Mouse (Mus musculus) CD8-positive naive resting alpha-beta T cell, adult 2 months (primary cell): ENCODE data around the gene Dynlt1f.
"Not testable (repeated sequence)": the region's sequence is repeated elsewhere in the genome, so short reads cannot be mapped to it uniquely, and the experiment has no call there.

Experiments used
- DNase-seq, 2 experiments: peaks; one replicate each; pipeline ENCODE4 v3.0.0; 2022; ENCODE audit warnings: low read depth in 2 of 2, low spot score in 2 of 2

Gene Dynlt1f

DNA sequence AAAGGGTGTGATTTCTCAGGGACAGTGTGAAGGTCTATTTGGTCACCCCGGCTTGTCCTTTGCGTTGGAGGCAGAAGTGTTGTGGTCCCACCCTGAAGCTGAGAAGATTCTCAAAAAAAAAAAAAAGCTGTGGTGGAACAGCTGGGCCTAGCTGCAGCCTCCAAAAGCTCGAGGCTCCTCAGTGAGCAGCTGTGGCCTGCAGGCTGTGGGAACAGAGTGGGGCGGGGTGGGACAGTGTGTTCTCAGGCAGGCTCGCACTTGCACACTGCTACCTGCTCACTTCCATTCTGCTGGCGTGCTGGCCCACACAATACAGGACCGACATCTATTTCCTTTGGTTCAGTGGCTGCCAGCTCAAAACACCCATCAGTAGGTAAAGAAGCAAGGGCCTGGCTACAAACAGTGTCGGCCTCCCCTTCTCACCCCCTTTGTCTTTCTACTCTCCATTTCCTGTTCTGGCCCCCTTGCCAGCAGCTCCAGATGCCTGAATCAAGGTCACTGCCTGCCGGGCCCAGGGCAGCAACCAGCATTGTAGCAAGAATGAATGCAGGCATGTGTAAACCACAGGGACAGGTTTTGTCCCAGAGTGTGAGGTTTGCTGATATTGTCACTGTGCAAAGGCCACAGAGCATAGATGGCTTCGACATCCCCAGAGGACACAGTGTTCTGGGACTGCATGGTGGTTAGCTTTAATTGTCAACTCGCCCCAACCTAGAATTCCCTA, 5.6 kb upstream of the Dynlt1f start:
- not testable (repeated sequence) for DNase-seq

GRCm38 (mm10) chr17:6660589-6660988, 4.9 kb upstream of the Dynlt1f start:
- DNase-seq = not testable (repeated sequence)

GRCm38 (mm10) chr17:6658801-6659200, 3.1 kb upstream of the Dynlt1f start, which contains the start of gene Sytl3:
Gene Sytl3, plus strand, starts transcription at chr17:6659093.
- DNase-seq = peak; percentile 83 to 86

- DNase-seq = not testable (repeated sequence)
Measured at GRCm38 (mm10) chr17:6656471-6656870, 771 bp upstream of the Dynlt1f start.

- peak in 1 of 2 experiments; percentile 50 for DNase-seq
Measured at GRCm38 (mm10) chr17:6655087-6655511, 601 bp downstream of the Dynlt1f start.

- not testable (repeated sequence) for DNase-seq
Measured at GRCm38 (mm10) chr17:6653341-6653946, 2.3 kb downstream of the Dynlt1f start.

- DNase-seq = not testable (repeated sequence)
Measured at GRCm38 (mm10) chr17:6650904-6651565, 4.7 kb downstream of the Dynlt1f start.

- DNase-seq = not testable (repeated sequence)
Measured at GRCm38 (mm10) chr17:6647452-6647851, 8.2 kb downstream of the Dynlt1f start.

DNA sequence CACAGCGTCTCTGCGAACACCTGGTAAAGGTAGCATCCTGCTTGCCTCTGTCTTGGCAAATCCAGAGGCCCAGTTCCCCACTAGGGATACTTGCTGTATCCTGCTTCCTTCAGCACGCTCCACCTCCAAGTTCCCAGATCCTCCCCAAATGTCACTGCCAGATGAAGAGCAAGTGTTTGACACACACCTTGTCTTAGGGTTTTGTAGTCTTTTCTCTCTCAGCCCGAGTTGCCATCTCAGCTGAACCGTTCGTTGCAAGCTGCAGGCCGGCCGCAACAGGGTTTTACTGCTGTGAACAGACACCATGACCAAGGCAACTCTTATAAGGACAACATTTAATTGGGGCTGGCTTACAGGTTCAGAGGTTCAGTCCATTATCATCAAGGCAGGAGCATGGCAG, 8.9 kb downstream of the Dynlt1f start:
- DNase-seq = not testable (repeated sequence)

DNA sequence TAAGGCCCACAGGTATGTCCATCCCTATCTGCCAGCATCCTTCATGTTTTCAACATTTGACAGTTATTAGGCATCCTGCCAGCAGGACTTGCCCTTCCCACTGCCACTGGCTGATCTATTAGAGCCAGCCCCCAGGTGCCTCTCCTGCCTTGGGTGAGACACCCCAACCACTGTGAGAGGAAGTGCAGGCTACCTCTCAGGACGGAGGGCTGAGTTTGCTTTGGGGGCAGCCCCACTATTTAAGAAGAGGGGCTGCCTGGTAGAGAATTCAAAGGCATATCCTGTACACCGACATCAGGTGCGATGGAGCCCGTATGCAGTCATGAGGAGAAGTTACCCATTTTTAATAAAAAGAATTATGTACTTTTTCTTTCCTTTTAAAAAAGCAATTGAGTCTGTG, 10.0 kb downstream of the Dynlt1f start:
- DNase-seq = not testable (repeated sequence)

- DNase-seq = not testable (repeated sequence)
Measured at GRCm38 (mm10) chr17:6644673-6645072, 11.0 kb downstream of the Dynlt1f start.

- not testable (repeated sequence) for DNase-seq
Measured at GRCm38 (mm10) chr17:6644210-6644609, 11.5 kb downstream of the Dynlt1f start.

- DNase-seq = not testable (repeated sequence)
Measured at GRCm38 (mm10) chr17:6640771-6641429, 14.8 kb downstream of the Dynlt1f start.

DNA sequence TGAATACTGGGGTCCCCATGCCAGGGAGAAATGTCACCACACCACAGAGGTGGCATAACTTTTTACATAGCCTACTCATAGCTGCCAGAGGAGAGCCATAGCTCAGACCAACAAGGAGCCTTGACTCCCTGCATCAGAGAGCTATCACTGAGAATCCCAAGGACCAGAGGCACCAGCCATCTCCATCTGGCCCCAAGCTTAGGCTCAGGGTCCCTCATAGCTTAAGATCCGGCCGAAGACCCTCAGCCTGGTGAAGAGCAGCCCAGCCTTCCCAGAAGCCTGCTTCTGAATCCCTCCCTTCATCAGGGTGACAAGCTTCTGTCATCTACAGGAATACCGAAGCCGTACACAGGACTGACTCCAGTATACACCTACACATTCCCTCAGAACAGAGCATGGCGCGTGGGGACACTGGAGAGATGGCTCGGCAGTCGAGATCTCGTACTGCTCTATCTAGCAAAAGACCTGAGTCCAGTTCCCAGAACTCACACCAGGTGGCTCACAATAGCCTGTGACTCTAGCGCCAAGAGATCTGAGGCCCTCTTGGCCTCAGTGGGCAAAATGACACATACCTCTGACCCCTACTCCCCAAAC, 15.6 kb downstream of the Dynlt1f start:
- not testable (repeated sequence) for DNase-seq

GRCm38 (mm10) chr17:6639486-6639885, 16.2 kb downstream of the Dynlt1f start:
- DNase-seq = not testable (repeated sequence)

- DNase-seq = not testable (repeated sequence)
Measured at GRCm38 (mm10) chr17:6638444-6638843, 17.3 kb downstream of the Dynlt1f start.

GRCm38 (mm10) chr17:6637434-6637833, 18.3 kb downstream of the Dynlt1f start:
- DNase-seq = not testable (repeated sequence)

DNA sequence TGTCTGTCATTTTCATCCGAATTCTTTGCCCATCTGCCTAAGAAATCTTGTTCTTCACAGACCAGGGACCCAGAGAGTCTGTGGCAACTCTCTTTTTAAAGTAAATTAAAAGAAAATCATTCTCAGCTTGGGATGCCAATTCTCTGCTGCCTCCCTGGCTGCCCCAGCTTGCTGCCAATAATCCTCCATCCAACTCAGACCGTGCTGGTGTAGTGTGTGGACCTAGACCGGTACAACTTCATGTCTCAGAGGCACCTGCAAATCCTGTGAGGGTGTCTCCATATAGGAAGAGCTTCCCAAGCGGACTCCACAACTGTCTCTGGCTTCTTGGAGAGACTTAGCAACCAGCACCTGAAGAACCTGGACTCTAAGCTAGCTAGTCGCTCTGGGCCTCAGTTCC, 18.8 kb downstream of the Dynlt1f start:
- no peak for DNase-seq

GRCm38 (mm10) chr17:6635781-6636180, 19.9 kb downstream of the Dynlt1f start:
- DNase-seq = not testable (repeated sequence)

- not testable (repeated sequence) for DNase-seq
Measured at GRCm38 (mm10) chr17:6632850-6633249, 22.9 kb downstream of the Dynlt1f start.

DNA sequence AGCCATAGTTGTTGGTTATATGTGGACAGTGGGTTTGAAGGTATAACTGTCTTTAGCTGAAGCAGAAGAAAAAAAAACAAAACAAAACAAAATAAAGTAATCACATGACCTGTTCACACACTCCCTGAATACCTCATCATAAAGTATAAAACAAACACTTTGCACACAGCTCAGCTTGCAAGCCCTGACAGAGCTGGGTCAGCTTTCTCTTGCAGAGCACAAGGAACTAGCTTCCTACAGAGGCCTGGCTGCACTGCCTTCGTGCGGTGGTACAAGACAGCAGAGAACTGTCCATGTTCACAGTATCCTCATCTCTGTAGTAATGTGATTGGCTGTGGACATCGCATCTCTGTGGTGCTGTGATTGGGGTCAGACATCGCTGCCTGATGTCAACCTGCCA, 25.3 kb downstream of the Dynlt1f start:
- not testable (repeated sequence) for DNase-seq
